Mouse (Mus musculus): ENCODE results near the gene Hnrnpul1. TPM values are rescaled to one million over a fixed set of nuclear protein-coding genes. Genes with fewer than 3 reads are reported as not detected.

Hnrnpul1 gene
- polyA plus RNA-seq, 1 experiment = 84.0 TPM

DNA sequence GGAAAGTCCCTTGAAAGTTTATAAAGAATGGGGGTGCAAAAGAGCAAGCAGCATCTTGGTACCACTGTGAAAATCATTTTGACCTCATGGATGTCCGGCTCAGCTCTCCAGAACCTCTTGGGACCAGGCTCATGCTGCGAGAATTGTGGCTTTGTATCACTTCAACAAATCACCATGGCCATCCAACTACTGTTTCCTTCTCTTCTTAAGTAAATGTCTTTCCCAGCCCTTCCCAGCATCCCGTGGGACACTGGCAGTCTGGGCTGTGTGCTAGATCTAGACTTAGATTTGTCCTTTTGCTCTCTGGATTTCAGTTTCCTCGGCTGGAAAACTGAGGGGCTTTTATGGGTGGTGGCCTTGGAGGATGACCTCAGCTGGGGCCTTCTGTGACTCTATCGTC lies 13.7 kb upstream of the Hnrnpul1 start:
- peaks cover 52% of the 10 kb centered on the region for H3K79me2 ChIP-seq (ENCODE audit: control insufficient read depth, insufficient read depth)
- no peak overlapping the region for H3ac ChIP-seq (ENCODE audit: control insufficient read depth, insufficient read length, low read depth)
- H3K79me3 ChIP-seq (ENCODE audit: low read depth) = peaks cover 11% of the 10 kb centered on the region
- TF ChIP-seq FOSL1 (IDR thresholded peaks at IDR 0.05; ENCODE audit: insufficient read depth, low read length, poor library complexity, severe bottlenecking) (no peak), CTCF (IDR thresholded peaks at IDR 0.05; ENCODE audit: control insufficient read depth, insufficient read depth, insufficient read length) (no peak), USF1 (IDR thresholded peaks at IDR 0.05; ENCODE audit: low read depth) (no peak), MYOD1 (IDR thresholded peaks at IDR 0.05; ENCODE audit: control insufficient read depth, insufficient read length, low read depth) (no peak), CEBPB (IDR thresholded peaks at IDR 0.05; ENCODE audit: low read depth) (no peak), MYOG (IDR thresholded peaks at IDR 0.05; ENCODE audit: control insufficient read depth, extremely low read depth, insufficient read length) (no peak), MAX (IDR thresholded peaks at IDR 0.05) (no peak)
- H3K36me3 ChIP-seq (ENCODE audit: control insufficient read depth, insufficient read depth) = peaks cover 100% of the 10 kb centered on the region
- no peak overlapping the region for H3K4me3 ChIP-seq (ENCODE audit: insufficient read depth, poor library complexity, severe bottlenecking)
- H3K27me3 ChIP-seq (ENCODE audit: control insufficient read depth, insufficient read depth, insufficient read length) = no peaks in the 10 kb centered on the region

DNA sequence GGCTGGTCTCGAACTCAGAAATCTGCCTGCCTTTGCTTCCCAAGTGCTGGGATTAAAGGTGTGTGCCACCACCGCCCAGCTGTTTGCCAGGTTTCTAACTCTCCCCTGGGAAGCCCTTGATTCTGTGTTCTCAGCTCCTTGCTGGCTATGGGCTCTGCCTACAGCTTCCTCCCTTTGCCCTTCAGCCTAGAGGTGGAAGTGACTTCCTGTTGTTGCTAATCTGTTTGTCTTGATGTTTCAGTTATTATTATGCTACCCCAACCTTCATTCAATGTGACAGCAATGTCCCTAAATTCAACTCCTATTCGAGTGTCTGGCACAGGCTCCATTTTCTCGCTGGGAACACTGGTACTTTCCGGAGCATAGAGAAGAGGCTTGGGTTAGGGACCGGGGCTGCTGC lies 11.6 kb upstream of the Hnrnpul1 start:
- peaks cover 8% of the 10 kb centered on the region for H3K79me3 ChIP-seq (ENCODE audit: low read depth)
- no peak overlapping the region for H3ac ChIP-seq (ENCODE audit: control insufficient read depth, insufficient read length, low read depth)
- H3K4me3 ChIP-seq (ENCODE audit: insufficient read depth, poor library complexity, severe bottlenecking) = no peak overlapping the region
- H3K36me3 ChIP-seq (ENCODE audit: control insufficient read depth, insufficient read depth) = peaks cover 99% of the 10 kb centered on the region
- TF ChIP-seq MYOG (IDR thresholded peaks at IDR 0.05; ENCODE audit: control insufficient read depth, extremely low read depth, insufficient read length) (no peak), MYOD1 (IDR thresholded peaks at IDR 0.05; ENCODE audit: control insufficient read depth, insufficient read length, low read depth) (no peak), FOSL1 (IDR thresholded peaks at IDR 0.05; ENCODE audit: insufficient read depth, low read length, poor library complexity, severe bottlenecking) (no peak), MAX (IDR thresholded peaks at IDR 0.05) (no peak), USF1 (IDR thresholded peaks at IDR 0.05; ENCODE audit: low read depth) (no peak), CEBPB (IDR thresholded peaks at IDR 0.05; ENCODE audit: low read depth) (no peak), CTCF (IDR thresholded peaks at IDR 0.05; ENCODE audit: control insufficient read depth, insufficient read depth, insufficient read length) (no peak)
- peaks cover 34% of the 10 kb centered on the region for H3K79me2 ChIP-seq (ENCODE audit: control insufficient read depth, insufficient read depth)
- no peaks in the 10 kb centered on the region for H3K27me3 ChIP-seq (ENCODE audit: control insufficient read depth, insufficient read depth, insufficient read length)

DNA sequence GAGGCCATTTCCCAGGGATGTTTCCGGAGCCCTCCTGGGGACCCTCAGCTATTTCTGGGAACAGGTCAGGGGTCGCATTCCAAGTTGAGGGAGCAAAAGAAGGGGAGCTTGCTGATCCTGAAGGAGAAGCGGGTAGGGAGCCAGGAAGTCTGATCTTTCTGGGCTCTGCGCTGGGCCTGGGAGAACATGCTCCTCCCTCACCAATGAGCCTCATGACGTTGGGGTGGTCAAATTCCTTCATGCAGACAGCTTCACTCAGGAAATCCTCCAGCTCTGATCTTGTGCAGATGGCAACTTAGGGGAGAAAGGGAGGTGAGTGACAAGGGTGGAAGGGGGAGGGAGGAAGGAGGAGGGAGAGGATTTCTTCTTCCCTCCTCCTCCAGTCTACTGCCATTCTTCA lies 9.7 kb upstream of the Hnrnpul1 start:
- peaks cover 96% of the 10 kb centered on the region for H3K36me3 ChIP-seq (ENCODE audit: control insufficient read depth, insufficient read depth)
- TF ChIP-seq MYOG (IDR thresholded peaks at IDR 0.05; ENCODE audit: control insufficient read depth, extremely low read depth, insufficient read length) = no peak
- no peak for TF ChIP-seq CTCF (IDR thresholded peaks at IDR 0.05; ENCODE audit: control insufficient read depth, insufficient read depth, insufficient read length)
- TF ChIP-seq MAX (IDR thresholded peaks at IDR 0.05) = no peak
- TF ChIP-seq FOSL1 (IDR thresholded peaks at IDR 0.05; ENCODE audit: insufficient read depth, low read length, poor library complexity, severe bottlenecking) = no peak

GRCm38 (mm10) chr7:25763678-25764077 lies 9.1 kb upstream of the Hnrnpul1 start:
- Histone ChIP-seq H3K36me3 (ENCODE audit: control insufficient read depth, insufficient read depth) (peaks cover 96% of the 10 kb centered on the region), H3K79me2 (ENCODE audit: control insufficient read depth, insufficient read depth) (peaks cover 13% of the 10 kb centered on the region), H3K79me3 (ENCODE audit: low read depth) (peaks cover 4% of the 10 kb centered on the region), H3K4me3 (ENCODE audit: insufficient read depth, poor library complexity, severe bottlenecking) (no peak overlapping the region), H3K27me3 (ENCODE audit: control insufficient read depth, insufficient read depth, insufficient read length) (no peaks in the 10 kb centered on the region), H3ac (ENCODE audit: control insufficient read depth, insufficient read length, low read depth) (no peak overlapping the region)
- no peak for TF ChIP-seq CEBPB (IDR thresholded peaks at IDR 0.05; ENCODE audit: low read depth)
- no peak for TF ChIP-seq MYOD1 (IDR thresholded peaks at IDR 0.05; ENCODE audit: control insufficient read depth, insufficient read length, low read depth)

More for the DNA sequence above, 9.7 kb upstream of the Hnrnpul1 start:
- Histone ChIP-seq H3ac (ENCODE audit: control insufficient read depth, insufficient read length, low read depth) (no peak overlapping the region), H3K79me2 (ENCODE audit: control insufficient read depth, insufficient read depth) (peaks cover 16% of the 10 kb centered on the region), H3K79me3 (ENCODE audit: low read depth) (peaks cover 4% of the 10 kb centered on the region), H3K27me3 (ENCODE audit: control insufficient read depth, insufficient read depth, insufficient read length) (no peaks in the 10 kb centered on the region), H3K4me3 (ENCODE audit: insufficient read depth, poor library complexity, severe bottlenecking) (no peak overlapping the region)

DNA sequence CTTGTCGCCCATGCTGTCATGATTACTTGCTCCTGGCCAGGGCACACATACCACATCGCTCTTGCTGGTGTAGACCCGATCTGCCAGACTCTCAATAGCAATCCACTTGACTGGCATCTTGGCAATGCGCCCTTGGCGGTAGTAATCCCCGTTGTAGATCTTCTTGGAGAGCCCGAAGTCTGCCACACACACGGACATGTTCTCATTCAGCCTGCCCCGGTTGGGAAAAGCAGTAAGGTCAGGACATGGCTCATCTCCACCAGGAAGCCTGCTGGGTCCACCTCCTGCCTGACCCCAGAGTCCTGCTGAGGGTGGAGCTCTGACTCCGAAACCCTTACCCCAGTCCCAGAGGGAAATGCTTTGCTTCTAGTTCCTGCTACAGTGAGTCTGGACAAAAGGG lies 6.8 kb upstream of the Hnrnpul1 start:
- H3K27me3 ChIP-seq (ENCODE audit: control insufficient read depth, insufficient read depth, insufficient read length) = no peaks in the 10 kb centered on the region
- no peak for TF ChIP-seq MYOD1 (IDR thresholded peaks at IDR 0.05; ENCODE audit: control insufficient read depth, insufficient read length, low read depth)
- no peak for TF ChIP-seq USF1 (IDR thresholded peaks at IDR 0.05; ENCODE audit: low read depth)
- TF ChIP-seq MYOG (IDR thresholded peaks at IDR 0.05; ENCODE audit: control insufficient read depth, extremely low read depth, insufficient read length) = no peak
- TF ChIP-seq MAX (IDR thresholded peaks at IDR 0.05) = no peak
- no peak for TF ChIP-seq CEBPB (IDR thresholded peaks at IDR 0.05; ENCODE audit: low read depth)
- TF ChIP-seq FOSL1 (IDR thresholded peaks at IDR 0.05; ENCODE audit: insufficient read depth, low read length, poor library complexity, severe bottlenecking) = no peak
- TF ChIP-seq CTCF (IDR thresholded peaks at IDR 0.05; ENCODE audit: control insufficient read depth, insufficient read depth, insufficient read length) = no peak
- H3K4me3 ChIP-seq (ENCODE audit: insufficient read depth, poor library complexity, severe bottlenecking) = no peak overlapping the region
- no peak overlapping the region for H3ac ChIP-seq (ENCODE audit: control insufficient read depth, insufficient read length, low read depth)
- H3K79me3 ChIP-seq (ENCODE audit: low read depth) = peaks cover 2% of the 10 kb centered on the region
- no peaks in the 10 kb centered on the region for H3K79me2 ChIP-seq (ENCODE audit: control insufficient read depth, insufficient read depth)
- H3K36me3 ChIP-seq (ENCODE audit: control insufficient read depth, insufficient read depth) = peaks cover 88% of the 10 kb centered on the region

DNA sequence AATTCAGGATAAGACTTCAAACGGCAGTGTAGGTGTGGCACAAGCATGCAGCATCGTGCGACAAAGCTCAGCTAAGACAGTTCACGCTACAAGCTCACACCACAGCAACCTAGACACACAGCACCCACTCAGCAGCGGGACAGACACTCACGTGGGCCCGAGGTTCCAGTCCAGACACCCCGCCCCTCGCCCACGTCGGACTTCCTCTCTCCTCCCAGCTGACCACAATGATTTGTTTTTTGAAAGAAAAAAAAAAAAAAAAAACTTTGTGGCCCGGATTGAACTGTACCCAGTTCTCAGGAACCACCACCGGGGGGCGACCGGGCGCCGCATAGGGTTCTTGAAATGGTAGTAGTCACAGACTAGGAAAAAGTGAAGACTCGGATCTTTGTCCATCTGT lies 1.5 kb upstream of the Hnrnpul1 start:
- TF ChIP-seq USF1 (IDR thresholded peaks at IDR 0.05; ENCODE audit: low read depth) = peak; percentile 80
- no peak for TF ChIP-seq CEBPB (IDR thresholded peaks at IDR 0.05; ENCODE audit: low read depth)
- peak; percentile 17 for TF ChIP-seq CTCF (IDR thresholded peaks at IDR 0.05; ENCODE audit: control insufficient read depth, insufficient read depth, insufficient read length)
- no peak for TF ChIP-seq FOSL1 (IDR thresholded peaks at IDR 0.05; ENCODE audit: insufficient read depth, low read length, poor library complexity, severe bottlenecking)
- TF ChIP-seq MAX (IDR thresholded peaks at IDR 0.05) = peak; percentile 48
- Histone ChIP-seq H3K79me3 (ENCODE audit: low read depth) (peaks cover 31% of the 10 kb centered on the region), H3ac (ENCODE audit: control insufficient read depth, insufficient read length, low read depth) (peak overlapping the region; percentile 52), H3K4me3 (ENCODE audit: insufficient read depth, poor library complexity, severe bottlenecking) (peak overlapping the region; percentile 23), H3K36me3 (ENCODE audit: control insufficient read depth, insufficient read depth) (peaks cover 51% of the 10 kb centered on the region), H3K79me2 (ENCODE audit: control insufficient read depth, insufficient read depth) (peaks cover 35% of the 10 kb centered on the region), H3K27me3 (ENCODE audit: control insufficient read depth, insufficient read depth, insufficient read length) (no peaks in the 10 kb centered on the region)

Data from C2C12 (cell line).